Mouse (Mus musculus): Measurements from ENCODE around the gene Pik3r6. TPM values are rescaled to one million over a fixed set of nuclear protein-coding genes. Genes with fewer than 3 reads are reported as not detected.

The Pik3r6 gene
- polyA plus RNA-seq, 1 experiment = 30.1 TPM

- Histone ChIP-seq H3K4me3 (ENCODE audit: insufficient read depth, low read length) (no peak overlapping the region), H3K4me1 (ENCODE audit: control insufficient read depth, insufficient read depth, low read length) (no peaks in the 10 kb centered on the region), H3K27ac (ENCODE audit: insufficient read depth, low read depth, low read length) (no peak overlapping the region)
- TF ChIP-seq CTCF (IDR thresholded peaks at IDR 0.05; ENCODE audit: low read depth, low read length) (no peak), POLR2A (IDR thresholded peaks at IDR 0.05; ENCODE audit: borderline replicate concordance, low read depth, low read length) (no peak)
Measured at GRCm38 (mm10) chr11:68565032-68565429, 62.2 kb downstream of the Pik3r6 start.

GRCm38 (mm10) chr11:68566447-68567059 is 63.7 kb downstream of the Pik3r6 start:
- Histone ChIP-seq H3K4me3 (ENCODE audit: insufficient read depth, low read length) (no peak overlapping the region), H3K27ac (ENCODE audit: insufficient read depth, low read depth, low read length) (no peak overlapping the region), H3K4me1 (ENCODE audit: control insufficient read depth, insufficient read depth, low read length) (no peaks in the 10 kb centered on the region)
- TF ChIP-seq CTCF (IDR thresholded peaks at IDR 0.05; ENCODE audit: low read depth, low read length) (peak; percentile 40), POLR2A (IDR thresholded peaks at IDR 0.05; ENCODE audit: borderline replicate concordance, low read depth, low read length) (no peak)

- H3K27ac ChIP-seq (ENCODE audit: insufficient read depth, low read depth, low read length) = no peak overlapping the region
- no peak overlapping the region for H3K4me3 ChIP-seq (ENCODE audit: insufficient read depth, low read length)
- TF ChIP-seq POLR2A (IDR thresholded peaks at IDR 0.05; ENCODE audit: borderline replicate concordance, low read depth, low read length) = no peak
- H3K4me1 ChIP-seq (ENCODE audit: control insufficient read depth, insufficient read depth, low read length) = no peaks in the 10 kb centered on the region
Measured at GRCm38 (mm10) chr11:68570861-68571260, 68.0 kb downstream of the Pik3r6 start.

DNA sequence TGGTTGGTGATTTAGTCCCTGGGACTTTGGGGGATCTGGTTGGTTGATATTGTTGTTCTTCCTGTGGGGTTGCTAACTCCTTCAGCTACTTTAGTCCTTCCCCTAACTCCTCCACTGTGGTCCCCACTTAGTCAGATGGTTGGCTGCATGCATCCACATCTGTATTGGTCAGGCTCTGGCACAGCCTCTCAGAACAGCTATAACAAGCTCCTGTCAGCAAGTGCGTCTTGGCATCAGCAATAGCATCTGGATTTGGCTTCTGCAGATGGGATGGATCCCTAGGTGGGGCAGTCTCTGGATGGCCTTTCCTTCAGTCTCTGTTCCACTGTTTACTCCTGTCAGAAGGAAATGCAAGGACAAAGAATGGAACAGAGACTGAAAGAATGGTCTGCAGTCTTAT is 74.3 kb downstream of the Pik3r6 start:
- no peak for TF ChIP-seq POLR2A (IDR thresholded peaks at IDR 0.05; ENCODE audit: borderline replicate concordance, low read depth, low read length)
- TF ChIP-seq CTCF (IDR thresholded peaks at IDR 0.05; ENCODE audit: low read depth, low read length) = no peak
- H3K4me1 ChIP-seq (ENCODE audit: control insufficient read depth, insufficient read depth, low read length) = no peaks in the 10 kb centered on the region
- no peak overlapping the region for H3K27ac ChIP-seq (ENCODE audit: insufficient read depth, low read depth, low read length)
- H3K4me3 ChIP-seq (ENCODE audit: insufficient read depth, low read length) = no peak overlapping the region

DNA sequence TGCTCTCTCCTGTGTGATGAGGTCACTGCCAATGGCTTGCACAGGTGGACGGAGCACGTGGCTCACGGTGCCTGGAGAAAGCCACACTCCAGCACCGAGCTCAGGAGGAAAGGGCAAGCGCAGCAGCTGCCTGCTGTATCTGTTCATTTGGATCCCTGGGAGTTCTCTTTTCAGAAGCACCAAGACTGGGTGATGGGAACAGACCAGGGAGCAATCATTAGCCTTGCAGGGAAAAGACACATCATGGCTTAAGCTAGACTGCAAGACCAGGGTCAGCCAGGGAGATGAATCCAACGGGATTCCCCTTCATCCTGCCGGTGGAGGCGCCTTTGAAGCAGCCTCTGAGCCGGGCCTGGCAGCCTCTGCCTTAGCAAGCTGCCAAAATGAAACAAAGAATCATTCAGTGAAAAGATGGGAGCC is 76.7 kb downstream of the Pik3r6 start:
- no peak overlapping the region for H3K27ac ChIP-seq (ENCODE audit: insufficient read depth, low read depth, low read length)
- no peak for TF ChIP-seq CTCF (IDR thresholded peaks at IDR 0.05; ENCODE audit: low read depth, low read length)
- no peak for TF ChIP-seq POLR2A (IDR thresholded peaks at IDR 0.05; ENCODE audit: borderline replicate concordance, low read depth, low read length)
- no peaks in the 10 kb centered on the region for H3K4me1 ChIP-seq (ENCODE audit: control insufficient read depth, insufficient read depth, low read length)
- no peak overlapping the region for H3K4me3 ChIP-seq (ENCODE audit: insufficient read depth, low read length)

DNA sequence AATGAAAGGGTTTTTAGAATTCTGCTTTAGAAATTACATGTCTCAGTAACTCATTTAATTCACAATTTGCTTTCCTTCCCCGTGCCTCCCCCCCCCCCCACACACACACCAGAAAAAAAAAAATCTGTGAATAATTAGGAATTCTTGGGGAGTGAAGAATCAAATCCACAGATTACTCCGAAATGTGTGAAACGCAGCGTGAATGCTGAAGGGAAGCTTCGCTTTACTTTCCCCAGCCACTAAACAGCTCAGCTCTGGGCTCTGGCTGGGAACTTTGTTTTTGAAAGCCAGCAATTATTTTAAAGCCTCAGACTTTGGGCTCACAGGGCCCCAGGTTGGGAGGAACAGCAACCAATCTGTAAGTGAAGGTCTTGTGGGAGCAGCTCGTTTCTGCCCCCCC is 77.7 kb downstream of the Pik3r6 start:
- H3K27ac ChIP-seq (ENCODE audit: insufficient read depth, low read depth, low read length) = no peak overlapping the region
- H3K4me1 ChIP-seq (ENCODE audit: control insufficient read depth, insufficient read depth, low read length) = no peaks in the 10 kb centered on the region
- no peak overlapping the region for H3K4me3 ChIP-seq (ENCODE audit: insufficient read depth, low read length)
- no peak for TF ChIP-seq POLR2A (IDR thresholded peaks at IDR 0.05; ENCODE audit: borderline replicate concordance, low read depth, low read length)
- TF ChIP-seq CTCF (IDR thresholded peaks at IDR 0.05; ENCODE audit: low read depth, low read length) = no peak

- Histone ChIP-seq H3K27ac (ENCODE audit: insufficient read depth, low read depth, low read length) (no peak overlapping the region), H3K4me1 (ENCODE audit: control insufficient read depth, insufficient read depth, low read length) (no peaks in the 10 kb centered on the region), H3K4me3 (ENCODE audit: insufficient read depth, low read length) (no peak overlapping the region)
- TF ChIP-seq CTCF (IDR thresholded peaks at IDR 0.05; ENCODE audit: low read depth, low read length) (no peak), POLR2A (IDR thresholded peaks at IDR 0.05; ENCODE audit: borderline replicate concordance, low read depth, low read length) (no peak)
Measured at GRCm38 (mm10) chr11:68583225-68583624, 80.4 kb downstream of the Pik3r6 start.

DNA sequence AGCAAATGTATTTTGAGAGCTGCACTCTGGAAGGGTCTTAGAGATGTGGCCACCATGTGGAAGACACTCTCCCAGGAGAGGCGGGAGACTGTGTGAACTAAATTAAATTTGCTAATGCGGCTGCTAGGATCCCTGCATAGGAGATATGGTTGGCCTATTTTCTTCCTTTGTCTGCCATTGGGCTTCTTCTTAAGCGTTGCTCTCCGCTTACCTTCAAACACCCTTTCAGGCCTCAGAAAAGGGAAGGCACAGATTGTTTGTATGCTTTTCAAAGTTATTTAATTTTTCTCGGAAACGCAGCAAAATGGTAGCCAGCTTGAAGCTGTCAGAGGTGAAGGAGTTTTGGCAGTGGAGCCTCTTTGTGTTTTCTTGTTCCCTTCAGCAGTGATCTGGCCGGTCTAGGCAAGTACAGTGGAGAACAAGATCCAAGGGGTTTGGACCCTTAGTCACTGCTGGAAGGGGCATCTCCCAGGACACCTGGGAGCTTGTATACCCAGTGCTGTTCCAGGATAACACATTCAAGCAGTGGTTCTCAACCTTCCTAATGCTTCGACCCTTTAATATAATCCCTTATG is 81.2 kb downstream of the Pik3r6 start:
- no peaks in the 10 kb centered on the region for H3K4me1 ChIP-seq (ENCODE audit: control insufficient read depth, insufficient read depth, low read length)
- no peak overlapping the region for H3K4me3 ChIP-seq (ENCODE audit: insufficient read depth, low read length)
- H3K27ac ChIP-seq (ENCODE audit: insufficient read depth, low read depth, low read length) = no peak overlapping the region
- TF ChIP-seq CTCF (IDR thresholded peaks at IDR 0.05; ENCODE audit: low read depth, low read length) (no peak), POLR2A (IDR thresholded peaks at IDR 0.05; ENCODE audit: borderline replicate concordance, low read depth, low read length) (no peak)

DNA sequence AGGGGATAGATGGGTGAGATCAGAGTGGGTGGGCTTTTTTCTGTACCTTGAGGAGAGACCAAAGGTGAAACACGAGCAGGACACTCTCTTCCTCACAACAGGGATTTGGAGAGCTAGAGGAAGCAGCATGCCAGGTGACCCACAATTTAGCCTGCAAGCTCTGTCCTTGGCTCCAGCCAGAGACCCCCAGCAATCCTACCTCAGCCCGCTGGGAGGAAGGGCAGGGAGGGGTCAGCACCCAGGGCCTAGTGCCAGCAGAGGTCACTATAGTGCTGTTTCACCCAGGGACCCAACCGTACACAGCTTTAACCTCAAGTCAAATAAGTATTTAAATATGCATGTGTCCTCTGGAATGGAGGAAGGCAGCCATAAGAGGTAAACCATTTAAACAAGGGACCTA is 83.1 kb downstream of the Pik3r6 start:
- no peak overlapping the region for H3K27ac ChIP-seq (ENCODE audit: insufficient read depth, low read depth, low read length)
- TF ChIP-seq POLR2A (IDR thresholded peaks at IDR 0.05; ENCODE audit: borderline replicate concordance, low read depth, low read length) = no peak
- TF ChIP-seq CTCF (IDR thresholded peaks at IDR 0.05; ENCODE audit: low read depth, low read length) = peak; percentile 26; the same call in 1 of the 2 replicates
- no peaks in the 10 kb centered on the region for H3K4me1 ChIP-seq (ENCODE audit: control insufficient read depth, insufficient read depth, low read length)
- no peak overlapping the region for H3K4me3 ChIP-seq (ENCODE audit: insufficient read depth, low read length)

GRCm38 (mm10) chr11:68586721-68587120 is 83.9 kb downstream of the Pik3r6 start, which contains the start of gene Ccdc42:
Gene Ccdc42, plus strand, starts transcription at chr11:68587021.
- H3K4me1 ChIP-seq (ENCODE audit: control insufficient read depth, insufficient read depth, low read length) = no peaks in the 10 kb centered on the region
- no peak within 1 kb of the TSS for H3K27ac ChIP-seq (ENCODE audit: insufficient read depth, low read depth, low read length)
- no peak for TF ChIP-seq POLR2A (IDR thresholded peaks at IDR 0.05; ENCODE audit: borderline replicate concordance, low read depth, low read length)
- TF ChIP-seq CTCF (IDR thresholded peaks at IDR 0.05; ENCODE audit: low read depth, low read length) = no peak
- no peak within 1 kb of the TSS for H3K4me3 ChIP-seq (ENCODE audit: insufficient read depth, low read length)
